8 mouse cellular contexts compared by ENCODE assay signal in the genomic region with DNA sequence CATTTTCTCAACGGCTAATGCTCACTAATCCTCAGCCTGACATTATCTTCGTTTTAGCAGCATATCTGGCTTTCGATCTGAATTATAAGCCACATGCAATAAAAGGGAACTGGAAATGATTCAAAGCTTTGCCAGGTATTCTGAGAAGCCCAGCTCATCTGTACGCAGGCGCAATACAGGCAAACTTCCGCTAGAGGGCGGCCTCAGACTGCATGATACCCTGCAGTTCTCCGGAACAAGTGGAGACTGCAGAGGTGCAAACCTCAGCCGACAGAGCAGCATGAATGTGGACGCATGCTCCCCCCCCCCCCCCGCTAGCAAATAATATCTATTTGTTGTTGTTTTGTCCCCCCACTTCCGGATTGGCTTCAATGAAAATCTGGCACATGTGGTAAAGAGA.
DNase-seq lines count a peak whose midpoint lies in the region; ATAC-seq lines count a peak whose summit lies in the region.

No protein-coding gene starts in this region.

- H3K9ac ChIP-seq in hindbrain, embryonic 15.5 days: no peak overlapping the region

- H3K9me3 ChIP-seq in hindbrain, embryonic 15.5 days: no peaks in the 10 kb centered on the region

- ATAC-seq in hindbrain, embryonic 15.5 days (ENCODE audit: low FRiP score, low read depth): peak; percentile 81; the same call in 1 of the 2 replicates

- H3K4me2 ChIP-seq in hindbrain, embryonic 15.5 days: peak overlapping the region; percentile 54

- no peak overlapping the region for H3K27ac ChIP-seq in hindbrain, embryonic 15.5 days (replicated peaks)

- peak; percentile 85 for DNase-seq in ZHBTc4 (ENCODE audit: low read depth, low spot score)
- peak; percentile 65 to 85 for DNase-seq in cerebellum, postnatal 4 days (ENCODE audit: low spot score in 2 of 2)
- peak; percentile 81 for DNase-seq in gastrocnemius, adult 18-20 months (ENCODE audit: low spot score)
- DNase-seq in left cerebral cortex, adult 11 months (ENCODE audit: low spot score): peak; percentile 53
- DNase-seq in lung, postnatal 4 days: peak; percentile 69 to 79
- peak; percentile 76 for DNase-seq in retina, postnatal 7 days (ENCODE audit: low read depth, low spot score)
- peak; percentile 39 to 51 for DNase-seq in urinary bladder, adult 18-20 months (ENCODE audit: low spot score in 2 of 2)

- H3K4me1 ChIP-seq in hindbrain, embryonic 15.5 days (replicated peaks): peaks cover 5% of the 10 kb centered on the region; the same call in 1 of the 2 replicates

- no peaks in the 10 kb centered on the region for H3K36me3 ChIP-seq in hindbrain, embryonic 15.5 days

- 2% methylated on average over 12 of the region's 12 CpGs for WGBS in hindbrain, embryonic 15.5 days

- no peaks in the 10 kb centered on the region for H3K27me3 ChIP-seq in hindbrain, embryonic 15.5 days

- H3K4me3 ChIP-seq in hindbrain, embryonic 15.5 days: peak overlapping the region; percentile 12
